Mouse (Mus musculus) heart, postnatal 10 days (tissue): ENCODE measurements around the gene Rnh1. TPM values are rescaled to one million over a fixed set of nuclear protein-coding genes. Genes with fewer than 3 reads are reported as not detected.
A peak's percentile ranks its signal among the peaks of the same experiment; 100 is the strongest.

Source experiments
- DNase-seq, 2 experiments: peaks; one replicate each; pipeline ENCODE4 v3.0.0; 2021
- intact Hi-C: fragments of 180-260 bp; cut with DNase I; formaldehyde crosslinking; loops from one replicate; pipeline ENCODE4 v1.15.1; 2025
- total RNA-seq, 2 experiments: library from RNA; stranded (reverse); gene quantifications; 2 replicates each; pipeline ENCODE4 v1.2.3; 2021

The Rnh1 gene
- 10 to 100 TPM; 72.9 to 75.3 TPM for total RNA-seq

- DNase-seq, result peak; percentile 94
- intact Hi-C loops, result loop anchor here (2.0 to 5.0 kb wide), 2 partner anchors 42 to 315 kb away; partner anchors contain the start of genes Bet1l, Gm45785 and Ric8a
These were observed at the start of gene Rnh1 for GRCm38 (mm10) chr7:141172116-141173006. TSS of gene Rnh1 (minus strand) at chr7:141172857.

GRCm38 (mm10) chr7:141222126-141222467, 49.4 kb upstream of the Rnh1 start:
- intact Hi-C loops, result no loop called here

GRCm38 (mm10) chr7:141221249-141222125, 48.8 kb upstream of the Rnh1 start:
- intact Hi-C loops, result no loop called here
- DNase-seq, result peak; percentile 97 to 98

More at GRCm38 (mm10) chr7:141222126-141222467, 49.4 kb upstream of the Rnh1 start:
- no peak for DNase-seq

- DNase-seq, result no peak
- intact Hi-C loops, result no loop called here
These were observed 47.7 kb upstream of the Rnh1 start for GRCm38 (mm10) chr7:141220377-141220776.

- DNase-seq, result no peak
- intact Hi-C loops, result no loop called here
These were observed 47.0 kb upstream of the Rnh1 start for GRCm38 (mm10) chr7:141219558-141220099.

GRCm38 (mm10) chr7:141218557-141219133, 46.0 kb upstream of the Rnh1 start:
- no peak for DNase-seq
- intact Hi-C loops, result no loop called here

- intact Hi-C loops, result no loop called here
These were observed 45.5 kb upstream of the Rnh1 start for GRCm38 (mm10) chr7:141218141-141218540.

GRCm38 (mm10) chr7:141217343-141218013, 44.8 kb upstream of the Rnh1 start:
- no peak for DNase-seq
- intact Hi-C loops, result no loop called here

More at GRCm38 (mm10) chr7:141218141-141218540, 45.5 kb upstream of the Rnh1 start:
- DNase-seq, result no peak

- no peak for DNase-seq
- intact Hi-C loops, result no loop called here
These were observed 44.2 kb upstream of the Rnh1 start for GRCm38 (mm10) chr7:141216894-141217293.

- DNase-seq, result peak; percentile 39 to 55
- intact Hi-C loops, result no loop called here
These were observed 43.5 kb upstream of the Rnh1 start for GRCm38 (mm10) chr7:141215880-141216733.

- intact Hi-C loops, result no loop called here
- DNase-seq, result peak; percentile 91
These were observed 42.6 kb upstream of the Rnh1 start, which contains the start of gene Rassf7 for GRCm38 (mm10) chr7:141215101-141215879. TSS of gene Rassf7 (plus strand) at chr7:141215860.

GRCm38 (mm10) chr7:141214310-141214709, 41.7 kb upstream of the Rnh1 start:
- intact Hi-C loops, result no loop called here
- DNase-seq, result no peak

GRCm38 (mm10) chr7:141213605-141214235, 41.1 kb upstream of the Rnh1 start, which contains the start of gene Lmntd2:
TSS of gene Lmntd2 (minus strand) at chr7:141214080.
- intact Hi-C loops, result no loop called here
- DNase-seq, result no peak

GRCm38 (mm10) chr7:141213133-141213532, 40.5 kb upstream of the Rnh1 start:
- DNase-seq, result no peak
- intact Hi-C loops, result no loop called here

- no peak for DNase-seq
- intact Hi-C loops, result no loop called here
These were observed 38.0 kb upstream of the Rnh1 start for GRCm38 (mm10) chr7:141210606-141211131.

GRCm38 (mm10) chr7:141210137-141210536, 37.5 kb upstream of the Rnh1 start:
- intact Hi-C loops, result no loop called here
- DNase-seq, result no peak

GRCm38 (mm10) chr7:141209526-141209925, 36.9 kb upstream of the Rnh1 start:
- intact Hi-C loops, result no loop called here
- no peak for DNase-seq
